Comparison of ENCODE assay signal across 16 mouse cellular contexts in genomic region chr13:45680651-45681050, GRCm38 (mm10).
DNase-seq lines count a peak whose midpoint lies in the region; ATAC-seq and TF ChIP-seq lines count a peak whose summit lies in the region.
"Had no signal": no experiment of that assay in that cellular context is flagged by ENCODE, and none has a peak within 500 bp of the region (broad histone marks: within the 10 kb centered on the region; RNA-seq: fewer than 3 reads in every experiment).

No protein-coding gene starts in this region.

- H3K4me3 ChIP-seq in kidney, embryonic 15.5 days (replicated peaks) = no peak overlapping the region
- no peak overlapping the region for H3K4me3 ChIP-seq in heart, embryonic 11.5 days (ENCODE audit: low read depth, low read length)
- no peak overlapping the region for H3K4me3 ChIP-seq in hindbrain, embryonic 10.5 days
- H3K4me3 ChIP-seq: forebrain, embryonic 13.5 days; hindbrain, embryonic 13.5 days; limb, embryonic 13.5 days had no signal

- no peak for ATAC-seq in kidney, embryonic 15.5 days (replicated peaks; ENCODE audit: low FRiP score)
- peak; percentile 27 for ATAC-seq in Patski
- ATAC-seq in heart, embryonic 11.5 days (replicated peaks; ENCODE audit: insufficient number of reproducible peaks, low FRiP score, low TSS enrichment) = no peak
- ATAC-seq: forebrain, embryonic 13.5 days had no signal

- intact Hi-C loops in heart, postnatal 25 days (cut with DNase I) = loop anchor here (2.0 to 10.0 kb wide), 4 partner anchors 46 to 484 kb away; no protein-coding TSS in a partner anchor

- no peaks in the 10 kb centered on the region for H3K27me3 ChIP-seq in kidney, embryonic 15.5 days
- no peaks in the 10 kb centered on the region for H3K27me3 ChIP-seq in Patski
- no peaks in the 10 kb centered on the region for H3K27me3 ChIP-seq in heart, embryonic 11.5 days (ENCODE audit: control insufficient read depth, insufficient read depth, low read length)
- H3K27me3 ChIP-seq in hindbrain, embryonic 10.5 days (ENCODE audit: insufficient read depth, poor library complexity, severe bottlenecking) = no peaks in the 10 kb centered on the region
- H3K27me3 ChIP-seq: forebrain, embryonic 13.5 days; hindbrain, embryonic 13.5 days; limb, embryonic 13.5 days had no signal

- peak; percentile 6 to 28 for DNase-seq in kidney, postnatal 36 days
- DNase-seq in Patski (ENCODE audit: low read depth, low spot score) = peak; percentile 59
- peak; percentile 16 for DNase-seq in heart, postnatal 25 days (ENCODE audit: low spot score)
- DNase-seq in spleen, postnatal 14 days (ENCODE audit: low spot score in 2 of 2) = no peak
- no peak for DNase-seq in hindbrain, embryonic 10.5 days (ENCODE audit: low spot score)
- DNase-seq: adrenal gland, adult 8-10 months; cerebellum, adult 11-12 months; cerebellum, postnatal 25 days; gastrocnemius, postnatal 25 days; thymus, adult 2 months had no signal

- in situ Hi-C loops in Patski (cut with MboI; ENCODE audit: low pct_unique_long_range_greater_than_20kb) = no loop called here

- CTCF ChIA-PET in Patski (lab: Charles Lee) = interaction anchor here (0.8 to 1.2 kb wide), 2 partner anchors 64 to 286 kb away, joined by 3 to 4 read pairs; no protein-coding TSS in a partner anchor

- H3K27ac ChIP-seq in kidney, embryonic 15.5 days = no peak overlapping the region
- H3K27ac ChIP-seq in heart, embryonic 11.5 days (ENCODE audit: low read depth, low read length) = peak overlapping the region; percentile 35; the same call in 1 of the 2 replicates
- no peak overlapping the region for H3K27ac ChIP-seq in hindbrain, embryonic 10.5 days
- H3K27ac ChIP-seq: forebrain, embryonic 13.5 days; hindbrain, embryonic 13.5 days; limb, embryonic 13.5 days; liver, embryonic 14.5 days had no signal

- WGBS in kidney, embryonic 15.5 days = 63% methylated on average over 5 of the region's 5 CpGs
- whole genome bisulfite sequencing in heart, embryonic 11.5 days (ENCODE audit: insufficient replicate concordance) = 68% methylated on average over 5 of the region's 5 CpGs
- WGBS in hindbrain, embryonic 10.5 days = 87% methylated on average over 5 of the region's 5 CpGs

- 0 out of 2 replicates have a peak, but pooled peaks cover 6% of the 10 kb centered on the region for H3K4me1 ChIP-seq in kidney, embryonic 15.5 days
- peaks cover 27% of the 10 kb centered on the region for H3K4me1 ChIP-seq in heart, embryonic 11.5 days (ENCODE audit: control insufficient read depth, insufficient read depth, low read length)
- H3K4me1 ChIP-seq in hindbrain, embryonic 10.5 days (replicated peaks) = 0 out of 2 replicates have a peak, but pooled peaks cover 3% of the 10 kb centered on the region
- H3K4me1 ChIP-seq: forebrain, embryonic 13.5 days; limb, embryonic 13.5 days had no signal

- H3K9me3 ChIP-seq in kidney, embryonic 15.5 days (replicated peaks) = no peaks in the 10 kb centered on the region
- no peaks in the 10 kb centered on the region for H3K9me3 ChIP-seq in heart, embryonic 11.5 days (replicated peaks; ENCODE audit: control insufficient read depth, low read length)
- H3K9me3 ChIP-seq in hindbrain, embryonic 10.5 days = no peaks in the 10 kb centered on the region
- H3K9me3 ChIP-seq: forebrain, embryonic 13.5 days; hindbrain, embryonic 13.5 days; limb, embryonic 13.5 days had no signal

- no peak overlapping the region for H3K4me2 ChIP-seq in kidney, embryonic 15.5 days
- no peak overlapping the region for H3K4me2 ChIP-seq in heart, embryonic 11.5 days
- H3K4me2 ChIP-seq: forebrain, embryonic 13.5 days; hindbrain, embryonic 13.5 days; limb, embryonic 13.5 days had no signal

- H3K36me3 ChIP-seq in kidney, embryonic 15.5 days = no peaks in the 10 kb centered on the region
- no peaks in the 10 kb centered on the region for H3K36me3 ChIP-seq in heart, embryonic 11.5 days (ENCODE audit: control insufficient read depth, insufficient read depth, low read length)
- H3K36me3 ChIP-seq in hindbrain, embryonic 10.5 days = no peaks in the 10 kb centered on the region
- H3K36me3 ChIP-seq: hindbrain, embryonic 13.5 days; limb, embryonic 13.5 days had no signal

- POLR2A ChIA-PET in Patski (lab: Charles Lee) = interaction anchor here (1.0 kb wide), 2 partner anchors 119 to 537 kb away, joined by 3 read pairs; no protein-coding TSS in a partner anchor

- TF ChIP-seq CTCF in Patski (IDR thresholded peaks at IDR 0.05) = no peak

- no peak overlapping the region for H3K9ac ChIP-seq in kidney, embryonic 15.5 days
- no peak overlapping the region for H3K9ac ChIP-seq in heart, embryonic 11.5 days (ENCODE audit: low read depth, low read length)
- H3K9ac ChIP-seq: forebrain, embryonic 13.5 days; hindbrain, embryonic 13.5 days; limb, embryonic 13.5 days; liver, embryonic 14.5 days had no signal

Comparison
In these comparisons a context has a peak if more than half of its experiments do, and no peak if none do; other contexts are left out.
1. DNase-seq: peak in kidney, postnatal 36 days (2 of 2), Patski (single experiment) and heart, postnatal 25 days (single experiment); none in spleen, postnatal 14 days (0 of 2) and hindbrain, embryonic 10.5 days (single experiment).